Mouse (Mus musculus) testis, adult 2 months (tissue): Measurements from ENCODE around the gene Cadps. TPM values are rescaled to one million over a fixed set of nuclear protein-coding genes. Genes with fewer than 3 reads are reported as not detected.

Experiments used
- H3K27ac ChIP-seq: fragments of 200-500 bp; 2 replicates; pipeline ENCODE4 v1.5.1; 2012; ENCODE audit warnings: low read depth, low read length; ENCODE audit not compliant: control insufficient read depth, insufficient read depth
- H3K27me3 ChIP-seq: fragments of 200-500 bp; 2 replicates; pipeline ENCODE4 v1.6.1; 2012; ENCODE audit warnings: mild to moderate bottlenecking, low read length, moderate library complexity; ENCODE audit not compliant: control insufficient read depth, insufficient read depth
- H3K36me3 ChIP-seq: fragments of 200-500 bp; 2 replicates; pipeline ENCODE4 v1.6.1; 2012; ENCODE audit warnings: mild to moderate bottlenecking, low read length; ENCODE audit not compliant: control insufficient read depth, insufficient read depth
- H3K4me1 ChIP-seq: fragments of 200-500 bp; 2 replicates; pipeline ENCODE4 v1.6.1; 2012; ENCODE audit warnings: low read length; ENCODE audit not compliant: control insufficient read depth, insufficient read depth
- H3K4me3 ChIP-seq: fragments of 200-500 bp; 2 replicates; pipeline ENCODE4 v1.5.1; 2012; ENCODE audit warnings: low read depth, mild to moderate bottlenecking, low read length, moderate library complexity, mixed read lengths; ENCODE audit not compliant: control insufficient read depth
- CTCF ChIP-seq: fragments of 200-500 bp; IDR thresholded peaks from 2 replicates; pipeline ENCODE4 v1.5.1; 2012; ENCODE audit warnings: low read depth, mild to moderate bottlenecking, inconsistent platforms, low read length, moderate library complexity; ENCODE audit not compliant: control insufficient read depth, insufficient read depth, insufficient replicate concordance
- POLR2A ChIP-seq: fragments of 200-500 bp; IDR thresholded peaks from 2 replicates; pipeline ENCODE4 v1.6.1; 2012; ENCODE audit warnings: low read depth, mild to moderate bottlenecking, inconsistent platforms, low read length, moderate library complexity; ENCODE audit not compliant: control insufficient read depth
- polyA plus RNA-seq: library from polyadenylated mRNA; depleted of rRNA; stranded (reverse); fragments of >200 nt; gene quantifications from 2 replicates; pipeline ENCODE4 v1.2.3, GENCODE M21; 2012

Cadps gene
- polyA plus RNA-seq, 1 experiment: 1.5 TPM

DNA sequence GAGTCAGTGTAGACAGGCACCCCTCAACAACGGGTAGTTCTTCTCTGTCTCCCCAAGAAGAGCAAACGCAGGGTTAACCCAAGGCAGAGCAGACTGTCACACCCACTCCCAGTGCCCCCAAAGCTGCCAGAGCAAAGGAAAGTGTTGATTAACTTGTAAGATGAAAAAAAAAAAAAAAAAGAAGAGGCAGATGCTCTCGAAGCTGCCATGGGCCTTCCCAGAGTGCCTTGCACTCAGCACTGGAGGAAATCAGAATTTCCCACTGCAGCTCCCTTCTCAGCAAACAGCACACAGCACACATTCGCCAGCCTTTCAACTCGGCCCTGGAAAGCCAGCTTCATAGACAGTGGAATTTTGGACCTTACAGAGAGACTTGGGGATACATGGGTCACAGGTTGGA is 271.9 kb downstream of the Cadps start:
- Histone ChIP-seq H3K36me3 (no peaks in the 10 kb centered on the region), H3K27ac (no peak overlapping the region), H3K27me3 (no peaks in the 10 kb centered on the region), H3K4me3 (no peak overlapping the region), H3K4me1 (no peaks in the 10 kb centered on the region)
- TF ChIP-seq POLR2A (no peak), CTCF (no peak)

DNA sequence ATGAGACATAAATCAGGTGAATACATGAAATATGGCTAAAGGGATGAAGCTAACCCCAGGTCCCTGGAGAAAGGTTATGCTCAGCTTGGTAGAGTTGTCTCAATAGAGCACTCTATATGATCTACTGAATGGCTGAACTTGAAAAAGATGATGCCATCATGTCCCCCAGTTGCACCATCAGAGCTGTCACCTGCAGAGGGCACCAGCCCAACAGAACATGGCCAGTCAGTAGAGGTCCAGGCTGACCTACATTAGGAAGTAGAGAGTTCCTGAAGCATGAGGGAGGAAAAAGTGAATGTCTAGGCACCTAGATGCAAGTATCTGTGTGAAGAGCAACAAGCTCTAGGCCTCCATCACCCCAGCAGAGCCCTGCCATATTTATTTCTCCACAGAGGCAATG is 273.6 kb downstream of the Cadps start:
- H3K4me3 ChIP-seq: no peak overlapping the region
- TF ChIP-seq POLR2A (no peak), CTCF (no peak)
- no peaks in the 10 kb centered on the region for H3K4me1 ChIP-seq
- H3K27me3 ChIP-seq: no peaks in the 10 kb centered on the region
- H3K36me3 ChIP-seq: no peaks in the 10 kb centered on the region
- no peak overlapping the region for H3K27ac ChIP-seq

DNA sequence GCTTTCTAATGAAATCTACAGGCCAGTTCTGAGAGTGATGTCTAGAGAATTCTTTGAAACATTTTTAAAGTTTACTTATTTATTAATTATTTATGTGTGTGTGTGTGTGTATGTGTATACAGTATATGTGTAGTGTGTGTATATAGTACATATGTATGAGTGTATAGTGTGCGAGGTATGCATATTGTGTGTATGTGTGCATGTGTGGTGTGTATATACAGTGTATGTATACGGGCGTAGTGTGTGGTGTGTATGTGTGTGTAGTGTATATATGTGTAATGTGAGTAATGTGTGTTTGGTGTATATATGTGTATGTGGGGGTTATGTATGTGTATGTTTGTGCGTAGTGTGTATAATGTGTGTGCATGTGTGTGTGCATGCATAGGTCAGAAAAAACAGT is 275.4 kb downstream of the Cadps start:
- Histone ChIP-seq H3K27me3 (no peaks in the 10 kb centered on the region), H3K27ac (no peak overlapping the region), H3K4me1 (no peaks in the 10 kb centered on the region), H3K4me3 (no peak overlapping the region), H3K36me3 (no peaks in the 10 kb centered on the region)
- TF ChIP-seq CTCF: no peak
- TF ChIP-seq POLR2A: no peak

DNA sequence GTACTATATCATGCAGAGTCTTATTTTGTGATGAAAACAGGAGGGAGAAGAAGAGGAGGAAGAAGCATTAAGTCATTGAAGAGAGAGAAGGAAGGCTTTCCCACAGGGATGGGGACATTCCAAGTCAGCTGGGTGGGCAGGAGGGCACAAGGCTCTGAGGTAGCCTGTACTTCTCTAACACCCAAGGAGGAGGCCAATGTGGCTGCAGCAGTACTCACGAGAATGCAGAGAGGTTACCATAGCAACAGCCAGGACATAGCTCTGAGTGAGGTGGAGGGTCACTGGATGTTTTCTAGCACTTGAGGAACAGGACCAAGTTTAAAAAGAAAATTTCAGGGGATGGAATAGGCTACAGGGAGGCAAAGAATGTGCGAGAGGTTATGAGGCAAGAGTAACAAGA is 281.1 kb downstream of the Cadps start:
- TF ChIP-seq CTCF: no peak
- no peak for TF ChIP-seq POLR2A
- Histone ChIP-seq H3K27me3 (no peaks in the 10 kb centered on the region), H3K4me3 (no peak overlapping the region), H3K36me3 (no peaks in the 10 kb centered on the region), H3K4me1 (peaks cover 4% of the 10 kb centered on the region; the same call in 1 of the 2 replicates), H3K27ac (no peak overlapping the region)

DNA sequence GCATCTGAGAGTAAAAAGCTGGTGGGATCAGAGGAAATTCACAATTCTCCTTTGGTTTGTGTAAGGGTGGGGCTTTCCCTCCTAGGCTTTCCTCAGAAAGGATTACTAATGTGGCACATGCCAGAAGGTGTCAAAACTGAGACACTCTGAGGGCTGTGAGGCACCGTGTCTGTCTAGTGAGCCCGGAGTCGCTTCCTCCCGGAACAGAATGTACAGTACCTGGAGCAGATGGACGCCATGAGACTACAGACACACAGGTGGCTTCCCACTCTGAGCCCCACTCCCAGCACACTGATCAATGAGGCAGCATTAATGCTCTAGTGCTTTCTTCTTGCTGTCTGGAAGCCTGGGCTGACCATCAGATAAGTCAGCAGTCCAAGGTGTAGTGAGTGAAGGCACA is 283.8 kb downstream of the Cadps start:
- H3K27me3 ChIP-seq: no peaks in the 10 kb centered on the region
- no peak for TF ChIP-seq POLR2A
- TF ChIP-seq CTCF: no peak
- peaks cover 4% of the 10 kb centered on the region; the same call in 1 of the 2 replicates for H3K4me1 ChIP-seq
- H3K27ac ChIP-seq: no peak overlapping the region
- H3K36me3 ChIP-seq: no peaks in the 10 kb centered on the region
- H3K4me3 ChIP-seq: no peak overlapping the region

DNA sequence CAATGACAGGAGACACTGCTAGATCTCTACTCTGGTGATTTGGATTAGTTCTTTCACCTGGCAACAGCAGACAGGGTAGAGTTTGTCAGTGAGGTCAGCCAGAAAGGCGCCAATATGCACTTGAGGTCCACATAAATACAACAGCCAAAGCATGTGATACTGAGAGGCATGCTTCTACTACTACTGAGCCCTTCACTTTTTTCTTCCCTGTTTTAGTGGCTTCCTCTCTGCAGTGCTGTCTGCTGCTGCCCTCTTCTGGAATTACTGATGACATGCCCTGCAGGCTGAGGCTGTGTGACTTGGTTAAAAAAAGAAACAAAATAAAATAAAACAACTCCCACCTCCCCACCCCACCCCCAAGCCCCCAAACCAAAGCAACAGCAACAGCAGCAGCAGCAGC is 291.8 kb downstream of the Cadps start:
- H3K36me3 ChIP-seq: no peaks in the 10 kb centered on the region
- H3K4me1 ChIP-seq: no peaks in the 10 kb centered on the region; the same call in 1 of the 2 replicates
- H3K27ac ChIP-seq: no peak overlapping the region
- no peak overlapping the region for H3K4me3 ChIP-seq
- TF ChIP-seq POLR2A: no peak
- no peak; the same call in 1 of the 2 replicates for TF ChIP-seq CTCF
- no peaks in the 10 kb centered on the region for H3K27me3 ChIP-seq

DNA sequence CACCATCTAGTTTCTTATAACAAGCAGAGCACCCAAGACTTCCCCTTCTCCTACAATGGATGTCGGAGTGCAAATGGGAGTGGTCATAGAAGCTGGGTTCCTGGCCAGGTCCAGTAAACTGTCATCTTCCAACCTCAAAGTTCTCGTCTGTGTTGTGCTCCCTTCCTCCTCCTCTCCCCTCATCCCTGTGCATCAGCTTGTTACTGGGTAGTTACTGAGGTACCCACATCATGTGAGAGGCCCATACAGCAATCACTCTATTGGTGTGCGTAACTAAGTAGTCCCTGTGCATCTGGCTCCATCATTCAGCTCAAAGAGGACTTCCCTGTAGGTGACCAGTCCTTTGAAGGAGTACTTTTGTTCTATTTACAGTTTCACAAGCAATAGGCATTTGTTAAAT is 292.3 kb downstream of the Cadps start:
- H3K27ac ChIP-seq: no peak overlapping the region

DNA sequence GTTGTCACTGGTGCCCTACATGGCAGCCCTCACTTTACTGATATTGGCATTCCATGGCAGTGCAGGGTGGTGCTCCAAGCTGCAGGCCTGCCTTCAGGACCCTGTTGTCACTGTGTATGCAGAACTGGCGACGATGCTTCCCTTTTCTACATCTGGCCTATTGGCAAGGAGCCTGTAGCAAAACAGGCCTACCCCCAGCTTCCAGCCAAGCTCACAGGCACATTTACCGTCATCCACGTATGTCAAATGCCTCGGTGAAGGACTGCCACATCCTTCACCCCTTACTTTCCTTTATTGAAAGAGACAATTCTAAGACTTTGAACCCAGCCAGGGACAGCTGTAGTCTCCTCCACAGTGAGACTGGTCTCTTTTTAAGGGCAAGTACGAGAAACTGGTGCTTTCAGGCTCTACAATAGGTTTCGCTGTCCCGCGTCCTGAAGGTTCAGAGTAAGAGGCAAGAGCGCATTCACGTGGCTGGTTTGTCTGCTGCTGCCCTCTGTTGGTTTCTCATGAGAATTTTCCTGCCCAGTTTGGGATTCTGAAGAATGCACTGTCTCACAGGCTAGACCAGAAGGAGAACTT is 292.8 kb downstream of the Cadps start:
- no peak overlapping the region for H3K27ac ChIP-seq
- no peak overlapping the region for H3K4me3 ChIP-seq
- no peaks in the 10 kb centered on the region for H3K27me3 ChIP-seq

More for the DNA sequence above, 292.3 kb downstream of the Cadps start:
- Histone ChIP-seq H3K36me3 (no peaks in the 10 kb centered on the region), H3K4me3 (no peak overlapping the region), H3K27me3 (no peaks in the 10 kb centered on the region), H3K4me1 (no peaks in the 10 kb centered on the region; the same call in 1 of the 2 replicates)
- TF ChIP-seq POLR2A (no peak), CTCF (no peak)

More for the DNA sequence above, 292.8 kb downstream of the Cadps start:
- Histone ChIP-seq H3K36me3 (no peaks in the 10 kb centered on the region), H3K4me1 (no peaks in the 10 kb centered on the region; the same call in 1 of the 2 replicates)
- TF ChIP-seq POLR2A (no peak), CTCF (peak; percentile 41; the same call in 1 of the 2 replicates)
